Mouse (Mus musculus) C3H10T1/2 (cell line): ENCODE results near the gene Taar8b. TPM values are rescaled to one million over a fixed set of nuclear protein-coding genes. Genes with fewer than 3 reads are reported as not detected.

Experiments
- polyA plus RNA-seq, 2 experiments: library from polyadenylated mRNA; unstranded; fragments of >200 nt; fragmentation: generic; extraction: Trizol; gene quantifications; one replicate each; pipeline ENCODE4 v1.2.1; 2012; ENCODE audit warnings: missing spikeins in 2 of 2

Gene Taar8b
- polyA plus RNA-seq = not detected

GRCm38 (mm10) chr10:24092194-24092593 is at the start of gene Taar8b:
Gene Taar8b, minus strand, starts transcription at chr10:24092294.

DNA sequence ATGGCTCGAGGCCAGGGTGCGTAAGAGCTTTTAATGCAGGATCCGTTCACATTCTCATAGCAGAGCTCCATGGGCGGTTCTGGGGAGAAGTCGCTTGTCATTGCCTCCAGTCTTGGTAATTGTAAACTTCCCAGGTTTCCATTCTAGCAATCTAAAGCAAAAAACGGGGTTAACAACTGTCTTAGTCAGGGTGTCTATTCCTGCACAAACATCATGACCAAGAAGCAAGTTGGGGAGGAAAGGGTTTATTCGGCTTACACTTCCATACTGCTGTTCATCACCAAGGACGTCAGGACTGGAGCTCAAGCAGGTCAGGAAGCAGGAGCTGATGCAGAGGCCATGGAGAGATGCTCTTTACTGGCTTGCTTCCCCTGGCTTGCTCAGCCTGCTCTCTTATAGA is 17.3 kb upstream of the Taar8b start, which contains the start of gene Taar9:
Gene Taar9, minus strand, starts transcription at position 101 of the 400 bp plus-strand sequence.

DNA sequence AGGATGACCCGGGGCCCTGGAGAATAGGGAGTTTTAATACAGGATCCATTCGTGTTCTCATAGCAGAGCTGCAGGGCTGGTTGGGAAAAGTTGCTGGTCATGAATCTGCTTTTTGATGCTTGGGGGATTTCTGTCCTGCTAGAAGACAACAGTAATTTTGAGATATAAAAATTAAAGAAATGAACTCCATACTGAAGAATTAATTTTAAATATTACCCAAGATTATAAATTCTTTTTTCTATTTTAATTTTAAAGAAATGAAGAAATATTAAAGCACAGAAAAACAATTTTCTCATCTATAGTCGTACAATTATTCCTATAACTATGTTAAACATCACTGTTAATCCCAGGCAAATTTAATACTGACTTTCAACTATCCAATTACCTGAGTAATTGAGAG is 9.7 kb upstream of the Taar8b start, which contains the start of gene Taar8c:
Gene Taar8c, minus strand, starts transcription at position 101 of the 400 bp plus-strand sequence.

GRCm38 (mm10) chr10:24076200-24076599 is 15.9 kb downstream of the Taar8b start, which contains the start of gene Taar8a:
Gene Taar8a, plus strand, starts transcription at chr10:24076500.

GRCm38 (mm10) chr10:24049210-24049609 is 42.9 kb downstream of the Taar8b start, which contains the start of gene Taar7f:
Gene Taar7f, plus strand, starts transcription at chr10:24049510.

Other genes with a start within 250 kb of the Taar8b start
- gene Vnn3, start 240.8 kb downstream of the Taar8b start, polyA plus RNA-seq = not detected
- under 1 TPM; 0.09 to 0.57 TPM for gene Vnn1, start 197.6 kb downstream of the Taar8b start, polyA plus RNA-seq
- gene Taar1, start 171.9 kb downstream of the Taar8b start, polyA plus RNA-seq = not detected
- not detected for gene Taar2, start 153.7 kb downstream of the Taar8b start, polyA plus RNA-seq
- not detected for gene Taar3, start 142.7 kb downstream of the Taar8b start, polyA plus RNA-seq
- not detected for gene Taar4, start 131.8 kb downstream of the Taar8b start, polyA plus RNA-seq
- gene Taar5, start 121.6 kb downstream of the Taar8b start, polyA plus RNA-seq = under 1 TPM in 1 of 2 experiments, not detected in 1; 0.05 TPM
- not detected for gene Taar6, start 106.6 kb downstream of the Taar8b start, polyA plus RNA-seq
- not detected for gene Taar7a, start 98.8 kb downstream of the Taar8b start, polyA plus RNA-seq
- gene Taar7b, start 92.4 kb downstream of the Taar8b start, polyA plus RNA-seq = not detected
- not detected for gene Taar7d, start 65.1 kb downstream of the Taar8b start, polyA plus RNA-seq
- gene Taar7e, start 54.7 kb downstream of the Taar8b start, polyA plus RNA-seq = not detected
- gene Taar7f, start 42.8 kb downstream of the Taar8b start, polyA plus RNA-seq = not detected
- not detected for gene Taar8a, start 15.8 kb downstream of the Taar8b start, polyA plus RNA-seq
- not detected for gene Taar8c, start 9.6 kb upstream of the Taar8b start, polyA plus RNA-seq
- gene Taar9, start 17.2 kb upstream of the Taar8b start, polyA plus RNA-seq = not detected
- 10 to 100 TPM in 1 of 2 experiments, 1 to 10 TPM in 1; 4.6 to 53.3 TPM for gene Stx7, start 57.0 kb upstream of the Taar8b start, polyA plus RNA-seq
- gene Moxd1, start 131.2 kb upstream of the Taar8b start, polyA plus RNA-seq = not detected